Mouse (Mus musculus): Measurements from ENCODE around the gene Pcyt2.

GRCm38 (mm10) chr11:120628601-120629340, 11.0 kb upstream of the Pcyt2 start:
- TF ChIP-seq CTCF (IDR thresholded peaks at IDR 0.05; ENCODE audit: low read depth, low read length) (no peak), GATA1 (IDR thresholded peaks at IDR 0.05; ENCODE audit: borderline replicate concordance, low read length) (no peak)
